Mouse (Mus musculus) CD8-positive naive resting alpha-beta T cell, adult 2 months (primary cell): ENCODE measurements around the gene Zic5.

Experiments
- DNase-seq, 2 experiments: peaks; one replicate each; pipeline ENCODE4 v3.0.0; 2022; ENCODE audit warnings: low read depth in 2 of 2, low spot score in 2 of 2

The Zic5 gene

DNA sequence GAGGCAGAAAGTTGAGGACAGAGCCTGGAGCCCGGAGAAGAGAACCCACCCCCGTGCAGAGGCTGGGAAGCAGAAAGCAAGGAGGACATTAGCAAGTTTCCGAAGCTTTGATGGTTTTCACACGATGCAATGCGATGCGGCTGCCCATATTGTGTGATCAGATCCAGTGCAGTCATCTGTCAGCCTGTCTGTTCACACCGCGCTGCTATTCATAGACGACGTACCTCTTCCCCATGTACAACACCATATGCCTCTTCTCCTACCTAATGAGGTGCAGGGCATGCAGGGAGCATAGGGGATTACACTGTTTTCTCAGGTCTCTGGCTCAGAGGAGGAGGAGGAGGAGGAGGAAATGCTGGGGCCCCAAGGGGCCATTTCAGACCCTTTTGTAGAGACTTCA is 28.6 kb downstream of the Zic5 start:
- no peak for DNase-seq

DNA sequence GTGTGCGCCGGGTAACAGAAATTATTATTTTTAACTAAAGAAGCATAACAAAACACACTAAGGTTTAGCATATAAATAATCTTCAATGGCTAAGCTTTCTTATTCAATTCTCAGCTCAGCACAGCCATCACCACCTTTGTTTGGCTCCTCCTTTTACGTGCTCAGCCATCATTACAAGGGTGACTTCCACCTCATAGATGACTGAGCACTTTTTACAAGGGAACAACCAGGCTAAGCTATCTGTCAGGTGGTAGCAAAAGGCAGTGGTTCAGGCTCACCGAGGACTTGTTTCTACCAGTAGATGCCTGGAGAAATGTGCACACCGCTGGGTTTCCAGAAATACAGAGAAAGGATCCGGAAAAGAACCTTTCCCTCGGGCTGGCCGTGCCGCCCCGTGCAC is 31.4 kb downstream of the Zic5 start:
- no peak for DNase-seq

DNA sequence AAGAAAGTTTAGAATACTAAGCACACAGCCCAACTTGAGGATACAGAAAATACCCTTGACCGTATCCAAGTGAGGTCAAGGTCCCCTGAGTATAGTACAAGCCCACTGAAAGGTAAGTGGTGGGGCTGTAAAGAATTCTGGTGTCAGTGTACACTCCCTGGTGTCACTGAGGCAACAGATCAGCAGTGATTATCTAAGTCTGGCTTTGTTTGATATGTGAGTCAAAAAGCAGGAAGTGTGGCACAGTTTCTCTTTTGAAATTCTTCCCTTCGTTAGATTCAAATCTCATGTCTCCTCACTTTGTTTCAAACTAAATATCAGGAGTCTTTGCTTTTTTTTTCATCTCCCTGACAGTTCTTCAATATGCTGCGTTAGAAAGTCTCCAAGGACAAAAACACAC is 32.9 kb downstream of the Zic5 start:
- DNase-seq, result no peak

DNA sequence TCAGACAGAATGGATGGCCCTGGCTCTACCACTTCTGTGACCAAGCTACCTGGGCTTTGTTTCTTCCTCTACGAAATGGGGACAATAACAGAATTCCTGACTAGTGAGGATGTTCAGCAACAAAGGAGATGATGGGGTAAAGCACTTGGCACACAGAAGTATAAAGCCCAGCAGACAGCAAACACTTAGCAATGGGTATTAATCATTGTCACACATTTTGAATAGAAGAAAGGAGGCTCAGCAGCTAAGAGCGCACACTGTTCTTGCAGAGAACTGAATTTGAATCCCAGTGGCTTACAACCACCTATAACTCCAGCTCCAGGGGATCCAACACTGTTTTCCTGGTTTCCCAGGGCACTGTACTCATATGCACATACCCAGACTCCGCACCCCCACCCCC is 37.8 kb downstream of the Zic5 start:
- no peak for DNase-seq

DNA sequence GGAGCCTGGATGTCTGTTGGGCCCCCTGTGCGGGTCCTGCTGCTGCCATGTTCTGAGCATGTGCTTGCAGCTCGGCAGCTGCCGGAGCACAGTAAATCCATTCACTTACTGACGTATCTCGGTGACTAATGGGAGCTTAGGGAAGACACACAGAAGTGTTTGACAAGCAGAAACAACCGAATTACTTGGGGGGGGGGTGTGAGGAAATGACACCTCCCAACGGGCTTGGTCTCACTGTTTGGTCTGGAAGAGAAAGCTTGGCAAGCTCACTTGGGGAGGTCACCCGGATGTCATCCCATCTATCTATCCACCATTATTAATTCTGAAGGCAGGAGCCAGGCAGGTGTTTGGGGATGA is 38.3 kb downstream of the Zic5 start:
- no peak for DNase-seq

DNA sequence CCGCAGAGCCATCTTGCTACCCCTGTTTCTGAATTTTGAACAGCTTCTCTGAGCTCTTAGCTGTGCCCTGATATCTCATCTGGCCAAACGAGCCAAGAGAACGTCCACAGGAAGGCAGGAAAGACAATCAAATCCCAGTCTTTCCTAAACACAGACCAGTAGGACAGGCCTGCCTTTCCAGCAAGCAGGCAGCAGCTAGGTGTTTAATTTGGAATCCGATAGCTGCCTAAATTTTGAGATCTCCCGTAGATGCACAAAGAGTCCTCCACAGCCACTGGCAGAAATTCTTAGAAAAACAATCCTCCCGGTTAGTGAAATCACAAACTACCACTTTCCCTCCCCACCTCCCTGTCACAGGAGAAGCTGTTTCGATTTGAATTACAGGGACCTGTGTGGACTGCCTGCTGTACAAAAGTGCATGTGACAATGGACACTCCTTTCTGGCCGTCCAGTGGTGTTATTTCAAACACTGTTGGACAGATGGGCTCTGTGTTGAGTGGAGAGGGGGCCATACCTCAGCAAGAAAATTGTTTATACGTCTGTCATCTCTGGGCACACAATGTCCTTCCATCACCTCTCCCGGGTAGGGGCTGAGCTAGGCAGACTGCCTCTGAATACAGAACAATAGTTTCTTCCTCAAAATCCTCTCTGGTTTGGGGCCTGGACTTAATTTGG is 38.8 kb downstream of the Zic5 start:
- no peak for DNase-seq

DNA sequence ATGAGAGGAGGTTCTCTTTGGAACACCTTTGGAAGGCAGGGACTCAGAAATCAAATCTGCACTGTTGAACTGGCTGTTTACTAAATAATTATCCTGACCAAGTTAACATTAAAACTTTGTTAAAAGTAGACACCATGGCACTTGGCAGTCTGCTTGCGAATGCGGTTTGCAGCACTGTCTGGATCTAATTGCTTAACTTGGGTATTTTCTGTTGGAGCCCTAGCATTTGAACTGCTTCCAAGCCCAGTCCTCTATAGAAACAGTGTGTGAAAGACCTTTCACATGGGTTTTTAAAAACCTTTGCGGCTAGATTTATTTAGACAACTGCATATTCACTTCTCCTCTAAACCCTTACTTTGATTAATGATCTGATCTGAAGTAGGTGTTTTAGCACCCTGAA is 41.0 kb downstream of the Zic5 start:
- DNase-seq, result no peak

GRCm38 (mm10) chr14:122416166-122416771 is 49.2 kb downstream of the Zic5 start:
- DNase-seq, result no peak

GRCm38 (mm10) chr14:122414786-122415185 is 50.7 kb downstream of the Zic5 start:
- no peak for DNase-seq

- DNase-seq, result no peak
Observed at GRCm38 (mm10) chr14:122413542-122413928, 51.9 kb downstream of the Zic5 start.

GRCm38 (mm10) chr14:122412841-122413541 is 52.5 kb downstream of the Zic5 start:
- no peak for DNase-seq
